Mouse (Mus musculus) G1E (cell line): ENCODE measurements around the gene Thada. TPM values are rescaled to one million over a fixed set of nuclear protein-coding genes. Genes with fewer than 3 reads are reported as not detected.

Experiments
- ATAC-seq: 2 replicates; pipeline ENCODE4 v1.8.0; 2016; ENCODE audit warnings: mild to moderate bottlenecking; ENCODE audit not compliant: insufficient number of reproducible peaks, poor library complexity, low FRiP score, severe bottlenecking; ENCODE audit errors: extremely low read depth
- DNase-seq: peaks from one replicate; pipeline ENCODE4 v3.0.0; 2012; ENCODE audit warnings: low spot score
- H3K27me3 ChIP-seq: 2 replicates; pipeline ENCODE4 v1.6.1; 2012; ENCODE audit warnings: mild to moderate bottlenecking, low read length, inconsistent platforms; ENCODE audit not compliant: insufficient read depth
- H3K36me3 ChIP-seq: replicated peaks from 2 replicates; pipeline ENCODE3; 2012; ENCODE audit warnings: mild to moderate bottlenecking, inconsistent platforms
- H3K4me1 ChIP-seq: 2 replicates; pipeline ENCODE4 v1.6.1; 2012; ENCODE audit warnings: low read depth, low read length, inconsistent platforms, mixed read lengths; ENCODE audit not compliant: insufficient read depth
- H3K4me3 ChIP-seq: 2 replicates; pipeline ENCODE4 v1.5.1; 2012; ENCODE audit warnings: low read depth, mild to moderate bottlenecking, inconsistent platforms, low read length, moderate library complexity, mixed read lengths
- H3K9me3 ChIP-seq: replicated peaks from 2 replicates; pipeline ENCODE4 v1.6.1; 2012; ENCODE audit warnings: inconsistent platforms
- CTCF ChIP-seq: IDR thresholded peaks from 2 replicates; pipeline ENCODE4 v1.5.1; 2012; ENCODE audit warnings: low read depth, low read length, inconsistent platforms, mixed read lengths
- GATA1 ChIP-seq: IDR thresholded peaks from 2 replicates; pipeline ENCODE4 v1.6.1; 2012; ENCODE audit warnings: borderline replicate concordance, low read length, inconsistent platforms, mixed read lengths
- GATA2 ChIP-seq: IDR thresholded peaks from 2 replicates; pipeline ENCODE4 v1.6.1; 2012; ENCODE audit warnings: low read depth, low read length, inconsistent platforms, borderline replicate concordance
- POLR2AphosphoS5 ChIP-seq: IDR thresholded peaks from 2 replicates; pipeline ENCODE4 v1.6.1; 2012; ENCODE audit warnings: low read depth, low read length, inconsistent platforms; ENCODE audit not compliant: insufficient replicate concordance
- TAL1 ChIP-seq: conservative IDR thresholded peaks from 2 replicates; pipeline ENCODE4 v1.6.1; 2012; ENCODE audit warnings: low read depth, low read length, inconsistent platforms, mixed read lengths
- polyA plus RNA-seq: library from polyadenylated mRNA; stranded (reverse); fragments of >175 nt; gene quantifications from 2 replicates; pipeline ENCODE4 v1.2.3, GENCODE M21; 2012
- total RNA-seq, 2 experiments: library from RNA; stranded (forward) in 1 of 2; stranded (reverse) in 1 of 2; fragments of 200-1000 nt in 1 of 2; fragments of >200 nt in 1 of 2; fragmentation: Nextera tagmentation in 1 of 2; gene quantifications; 2 replicates each; pipeline ENCODE4 v1.2.3; 2014 to 2017

Gene Thada
- total and polyA plus RNA-seq, 3 experiments = 2.8 to 55.2 (median 28.1) TPM

DNA sequence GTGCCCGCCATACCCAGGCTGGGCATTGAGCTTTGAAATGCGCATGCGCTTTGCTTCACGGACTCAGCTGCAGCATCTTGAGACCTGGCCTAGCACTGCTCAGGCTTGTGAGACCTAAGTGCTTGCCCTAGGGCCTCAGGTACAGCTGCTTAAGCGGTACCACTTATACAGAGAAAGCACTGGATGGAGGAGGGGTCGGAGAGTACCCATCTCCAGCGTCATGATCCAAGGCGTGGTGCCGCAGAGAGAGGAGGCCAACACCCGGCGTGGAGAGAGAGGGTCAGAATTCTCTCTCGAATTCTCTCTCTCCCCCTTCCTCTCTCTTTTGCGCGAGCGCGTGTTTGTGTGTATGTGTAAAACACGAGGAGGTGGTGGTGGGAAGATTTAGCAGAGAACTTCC is 290.8 kb downstream of the Thada start:
- no peak for DNase-seq
- peaks cover 8% of the 10 kb centered on the region for H3K9me3 ChIP-seq
- TF ChIP-seq POLR2AphosphoS5 (no peak), GATA2 (no peak), GATA1 (no peak), CTCF (no peak), TAL1 (no peak)

DNA sequence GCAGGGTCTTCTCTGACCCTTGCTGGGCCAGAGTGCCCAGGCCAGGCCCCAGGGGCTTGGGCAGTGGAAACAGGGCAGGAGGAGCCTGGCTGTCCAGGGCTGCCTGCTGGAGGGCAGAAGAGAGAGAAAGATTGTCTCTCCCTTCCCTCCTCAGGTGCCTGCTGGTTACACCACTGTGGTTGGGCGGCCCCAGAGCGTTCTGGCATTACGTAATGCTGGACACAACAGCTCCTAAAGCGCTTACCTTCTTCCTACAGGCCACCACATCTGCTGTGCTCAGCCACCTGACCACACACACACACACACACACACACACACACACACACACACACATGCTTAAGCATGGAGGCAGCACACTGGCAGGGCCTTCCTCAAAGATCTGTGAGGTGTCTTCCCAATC is 298.6 kb downstream of the Thada start:
- Histone ChIP-seq H3K4me3 (no peak overlapping the region), H3K9me3 (no peaks in the 10 kb centered on the region), H3K4me1 (peaks cover 41% of the 10 kb centered on the region), H3K36me3 (no peaks in the 10 kb centered on the region), H3K27me3 (no peaks in the 10 kb centered on the region)
- ATAC-seq (no peak), DNase-seq (no peak)
- TF ChIP-seq CTCF (no peak), GATA2 (no peak), GATA1 (no peak), TAL1 (no peak), POLR2AphosphoS5 (no peak)

More for the DNA sequence above, 290.8 kb downstream of the Thada start:
- Histone ChIP-seq H3K36me3 (peaks cover 20% of the 10 kb centered on the region), H3K4me3 (no peak overlapping the region), H3K27me3 (no peaks in the 10 kb centered on the region), H3K4me1 (peaks cover 39% of the 10 kb centered on the region)
- no peak for ATAC-seq

DNA sequence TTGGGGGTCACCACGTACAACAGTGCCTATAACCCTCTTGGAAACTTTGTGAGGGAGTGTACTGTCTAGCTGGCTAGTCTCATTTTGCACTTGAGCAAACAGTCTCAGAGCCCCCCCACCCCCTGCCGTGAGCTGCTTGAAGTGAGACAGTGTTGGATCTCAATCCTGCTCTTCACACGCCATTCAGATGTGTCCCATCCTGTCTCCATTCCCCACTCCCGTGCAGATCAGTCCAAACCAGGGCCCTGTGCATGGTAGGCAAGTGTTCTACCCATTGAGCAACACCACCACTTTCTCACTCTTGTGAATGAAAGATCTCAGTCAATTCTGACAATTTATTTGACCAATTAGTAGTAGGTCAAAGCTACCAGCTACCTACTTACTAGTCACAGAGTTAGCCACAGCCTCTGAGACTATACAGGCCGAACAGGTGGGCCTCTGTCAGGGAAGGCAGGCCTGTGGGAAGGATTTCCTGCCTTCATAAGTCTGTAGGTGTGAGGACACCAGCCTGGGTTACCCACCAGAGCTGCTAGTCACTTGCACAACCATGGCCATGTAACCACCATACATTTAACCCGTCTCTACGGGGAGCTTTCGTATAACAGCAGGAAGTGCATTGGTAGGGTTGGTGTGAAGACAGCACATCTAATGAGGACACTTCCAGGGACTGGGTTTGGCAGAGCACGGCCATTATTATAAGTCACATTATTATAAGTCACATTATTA is 299.7 kb downstream of the Thada start:
- H3K4me1 ChIP-seq = peaks cover 51% of the 10 kb centered on the region

DNA sequence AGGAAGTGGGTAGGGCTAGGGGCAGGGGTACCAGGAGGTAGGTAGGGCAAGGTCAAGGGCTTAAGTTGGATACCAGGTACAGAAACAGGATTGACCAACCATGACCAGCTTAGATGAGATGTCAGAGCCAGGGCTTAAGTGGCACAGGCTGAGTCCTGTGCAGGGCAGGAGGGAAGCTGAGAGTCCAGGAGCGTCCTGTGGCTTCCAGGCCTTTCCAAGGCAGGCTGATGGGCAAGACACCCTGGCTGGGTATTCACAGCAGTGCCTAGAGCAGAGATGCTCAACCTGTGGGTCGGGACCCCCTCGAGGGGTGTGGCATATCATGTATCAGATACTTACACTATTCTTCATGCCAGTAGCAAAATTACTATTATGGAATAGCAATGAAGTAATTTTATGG is 300.3 kb downstream of the Thada start:
- no peak for ATAC-seq
- no peak overlapping the region for H3K4me3 ChIP-seq

More for the DNA sequence above, 299.7 kb downstream of the Thada start:
- Histone ChIP-seq H3K36me3 (no peaks in the 10 kb centered on the region), H3K4me3 (no peak overlapping the region), H3K27me3 (no peaks in the 10 kb centered on the region), H3K9me3 (no peaks in the 10 kb centered on the region)
- ATAC-seq (no peak), DNase-seq (no peak)
- TF ChIP-seq CTCF (no peak), GATA2 (no peak), TAL1 (no peak), POLR2AphosphoS5 (no peak), GATA1 (no peak)

DNA sequence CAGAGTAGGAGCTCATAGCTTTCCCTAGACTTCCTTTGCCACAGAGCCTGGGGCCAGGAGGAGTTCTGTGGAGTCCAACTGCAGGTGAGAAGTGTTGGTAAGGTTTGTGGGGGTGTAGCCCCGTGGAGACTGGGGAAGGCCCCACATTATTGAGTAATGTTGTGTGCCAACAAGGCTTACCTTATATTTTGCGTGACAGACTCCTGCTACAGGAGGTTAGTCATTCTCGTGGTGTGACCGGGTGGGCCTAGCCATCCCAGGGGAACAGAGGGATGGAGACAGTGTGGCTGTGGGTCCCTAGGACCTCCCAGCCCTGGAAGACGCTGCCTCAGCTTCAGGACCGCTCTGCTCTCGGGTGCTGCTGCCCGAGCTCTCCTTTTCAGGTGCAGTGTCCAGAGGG is 301.9 kb downstream of the Thada start:
- H3K27me3 ChIP-seq = no peaks in the 10 kb centered on the region
- H3K4me1 ChIP-seq = peaks cover 69% of the 10 kb centered on the region
- no peak for ATAC-seq

More for the DNA sequence above, 300.3 kb downstream of the Thada start:
- H3K9me3 ChIP-seq = no peaks in the 10 kb centered on the region
- DNase-seq = no peak
- TF ChIP-seq GATA1 (no peak), GATA2 (no peak), POLR2AphosphoS5 (no peak), TAL1 (no peak), CTCF (no peak)
- H3K4me1 ChIP-seq = peaks cover 56% of the 10 kb centered on the region
- no peaks in the 10 kb centered on the region for H3K36me3 ChIP-seq
- no peaks in the 10 kb centered on the region for H3K27me3 ChIP-seq

DNA sequence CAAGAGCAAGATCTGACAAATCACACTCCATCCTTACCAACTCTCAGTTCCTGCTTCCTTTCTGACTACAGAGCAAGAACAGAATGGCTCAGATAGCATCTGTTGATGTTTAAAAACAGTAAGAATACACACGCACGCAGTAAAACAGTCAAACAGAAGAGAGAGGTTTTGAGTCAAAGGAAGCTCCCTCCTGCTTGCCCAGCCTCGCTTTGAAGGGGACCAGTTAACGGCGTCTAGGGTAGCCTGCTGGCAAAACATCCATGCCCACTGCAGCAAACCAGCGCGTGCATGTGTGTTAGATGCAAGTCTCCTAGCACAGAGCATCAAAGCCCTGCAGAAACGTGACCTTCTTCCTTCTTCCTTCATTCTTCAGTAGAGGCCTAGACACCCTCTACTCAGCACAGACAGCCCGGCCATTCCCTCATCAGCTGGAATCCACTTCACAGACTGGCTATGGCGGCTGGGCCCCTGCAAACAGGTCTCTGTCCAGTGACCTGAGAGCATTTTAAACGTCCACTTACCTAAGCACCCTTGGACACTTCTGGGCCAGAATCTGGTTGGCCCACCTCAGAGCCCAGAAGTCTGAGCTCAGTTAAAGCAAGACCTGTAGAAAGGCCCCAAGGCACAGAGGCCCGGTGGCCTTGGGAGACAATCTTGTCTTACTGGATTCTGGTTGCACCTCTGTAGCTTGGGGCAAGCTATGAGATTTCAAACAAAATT is 302.8 kb downstream of the Thada start:
- no peak for TF ChIP-seq POLR2AphosphoS5
- no peak for TF ChIP-seq GATA1
- TF ChIP-seq CTCF = no peak
- no peak for TF ChIP-seq GATA2
- no peak for TF ChIP-seq TAL1
- no peak for ATAC-seq

More for the DNA sequence above, 301.9 kb downstream of the Thada start:
- DNase-seq = no peak
- TF ChIP-seq GATA2 (no peak), POLR2AphosphoS5 (no peak), TAL1 (no peak), GATA1 (no peak), CTCF (no peak)
- H3K9me3 ChIP-seq = no peaks in the 10 kb centered on the region
- no peaks in the 10 kb centered on the region for H3K36me3 ChIP-seq
- H3K4me3 ChIP-seq = no peak overlapping the region

More for the DNA sequence above, 302.8 kb downstream of the Thada start:
- no peaks in the 10 kb centered on the region for H3K27me3 ChIP-seq
- H3K4me1 ChIP-seq = peaks cover 76% of the 10 kb centered on the region
- no peaks in the 10 kb centered on the region for H3K9me3 ChIP-seq
- DNase-seq = no peak
- H3K4me3 ChIP-seq = no peak overlapping the region
- H3K36me3 ChIP-seq = no peaks in the 10 kb centered on the region
